In genomic region chr6:22088346-22089064, GRCm38 (mm10) we compare ENCODE assay signal across 8 mouse cellular contexts.
DNase-seq lines count a peak whose midpoint lies in the region; ATAC-seq and TF ChIP-seq lines count a peak whose summit lies in the region.

No protein-coding gene starts in this region.

- peak; percentile 88 for DNase-seq in heart, adult 11 months
- DNase-seq in spleen, postnatal 10 days (ENCODE audit: low spot score in 2 of 2) = peak; percentile 14 to 51
- no peak for DNase-seq in spleen, postnatal 14 days (ENCODE audit: low spot score in 2 of 2)
- peak; percentile 47 to 76 for DNase-seq in kidney, postnatal 25 days
- DNase-seq in retina, postnatal 1 day = peak; percentile 74

- no peak overlapping the region for H3K4me2 ChIP-seq in heart, embryonic 11.5 days

- H3K9me3 ChIP-seq in heart, embryonic 11.5 days (replicated peaks; ENCODE audit: control insufficient read depth, low read length) = no peaks in the 10 kb centered on the region

- no peaks in the 10 kb centered on the region for H3K4me1 ChIP-seq in heart, embryonic 11.5 days (ENCODE audit: control insufficient read depth, insufficient read depth, low read length)
- no peaks in the 10 kb centered on the region for H3K4me1 ChIP-seq in embryonic fibroblast, embryonic 13.5 days (ENCODE audit: control insufficient read depth, insufficient read depth, low read length)

- H3K9ac ChIP-seq in heart, embryonic 11.5 days (ENCODE audit: low read depth, low read length) = no peak overlapping the region

- TF ChIP-seq POLR2A in embryonic fibroblast, embryonic 13.5 days (IDR thresholded peaks at IDR 0.05; ENCODE audit: low read depth, low read length) = no peak

- H3K4me3 ChIP-seq in heart, embryonic 11.5 days (ENCODE audit: low read depth, low read length) = no peak overlapping the region
- H3K4me3 ChIP-seq in embryonic fibroblast, embryonic 13.5 days (ENCODE audit: insufficient read depth, low read length) = no peak overlapping the region

- ATAC-seq in heart, embryonic 11.5 days (replicated peaks; ENCODE audit: insufficient number of reproducible peaks, low FRiP score, low TSS enrichment) = no peak
- ATAC-seq in erythroblast, adult 5-6 weeks (replicated peaks; ENCODE audit: low FRiP score, poor library complexity, severe bottlenecking) = no peak

- no peak overlapping the region for H3K27ac ChIP-seq in heart, embryonic 11.5 days (ENCODE audit: low read depth, low read length)
- H3K27ac ChIP-seq in embryonic fibroblast, embryonic 13.5 days (ENCODE audit: insufficient read depth, low read length) = no peak overlapping the region

- no peaks in the 10 kb centered on the region for H3K27me3 ChIP-seq in heart, embryonic 11.5 days (ENCODE audit: control insufficient read depth, insufficient read depth, low read length)

- WGBS in heart, embryonic 11.5 days (ENCODE audit: insufficient replicate concordance) = 50% methylated on average over 17 of the region's 17 CpGs

- no peaks in the 10 kb centered on the region for H3K36me3 ChIP-seq in heart, embryonic 11.5 days (ENCODE audit: control insufficient read depth, insufficient read depth, low read length)

- TF ChIP-seq CTCF in embryonic fibroblast, embryonic 13.5 days (IDR thresholded peaks at IDR 0.05; ENCODE audit: borderline replicate concordance, insufficient read depth, low read length) = 0 out of 2 replicates have a peak, but pooled peaks have one; percentile 10

Comparison
In these comparisons a context has a peak if more than half of its experiments do, and no peak if none do; other contexts are left out.
1. DNase-seq: peak in heart, adult 11 months (single experiment), spleen, postnatal 10 days (2 of 2), kidney, postnatal 25 days (2 of 2) and retina, postnatal 1 day (single experiment); none in spleen, postnatal 14 days (0 of 2).